Mouse (Mus musculus) thymus, postnatal 0 days (tissue): ENCODE data around the gene Hist1h3d. TPM values are rescaled to one million over a fixed set of nuclear protein-coding genes. Genes with fewer than 3 reads are reported as not detected.
A peak's percentile ranks its signal among the peaks of the same experiment; 100 is the strongest.

Experiments
- DNase-seq: peaks from one replicate; pipeline ENCODE4 v3.0.0-alpha.2; 2015; ENCODE audit warnings: low spot score
- polyA plus RNA-seq: library from polyadenylated mRNA; unstranded; fragments of >200 nt; fragmentation: Nextera tagmentation; extraction: Ambion mirVana; gene quantifications from 2 replicates; pipeline ENCODE4 v1.2.1, GENCODE M21; 2015

The Hist1h3d gene
- polyA plus RNA-seq, 1 experiment from 2014 or later = 13.3 TPM

DNA sequence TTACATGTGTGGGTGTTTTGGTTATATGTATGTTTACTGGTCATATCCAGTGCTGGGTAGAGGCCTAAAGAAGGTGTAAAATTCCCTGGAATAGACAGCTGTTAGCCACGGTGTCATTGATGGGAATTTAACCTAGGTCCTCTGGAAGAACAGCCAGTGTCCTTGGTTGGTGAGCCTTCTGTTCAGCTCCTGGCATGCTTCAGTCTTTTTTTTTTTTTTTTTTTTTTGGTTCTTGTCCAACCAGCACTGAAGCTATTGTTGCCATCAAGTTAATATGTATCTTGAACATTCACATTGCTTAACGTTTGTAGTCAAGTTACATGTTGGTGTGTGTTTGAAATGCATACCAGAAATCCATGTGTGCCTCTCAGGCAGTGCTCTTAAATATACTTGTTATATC lies 11.1 kb upstream of the Hist1h3d start:
- no peak for DNase-seq

DNA sequence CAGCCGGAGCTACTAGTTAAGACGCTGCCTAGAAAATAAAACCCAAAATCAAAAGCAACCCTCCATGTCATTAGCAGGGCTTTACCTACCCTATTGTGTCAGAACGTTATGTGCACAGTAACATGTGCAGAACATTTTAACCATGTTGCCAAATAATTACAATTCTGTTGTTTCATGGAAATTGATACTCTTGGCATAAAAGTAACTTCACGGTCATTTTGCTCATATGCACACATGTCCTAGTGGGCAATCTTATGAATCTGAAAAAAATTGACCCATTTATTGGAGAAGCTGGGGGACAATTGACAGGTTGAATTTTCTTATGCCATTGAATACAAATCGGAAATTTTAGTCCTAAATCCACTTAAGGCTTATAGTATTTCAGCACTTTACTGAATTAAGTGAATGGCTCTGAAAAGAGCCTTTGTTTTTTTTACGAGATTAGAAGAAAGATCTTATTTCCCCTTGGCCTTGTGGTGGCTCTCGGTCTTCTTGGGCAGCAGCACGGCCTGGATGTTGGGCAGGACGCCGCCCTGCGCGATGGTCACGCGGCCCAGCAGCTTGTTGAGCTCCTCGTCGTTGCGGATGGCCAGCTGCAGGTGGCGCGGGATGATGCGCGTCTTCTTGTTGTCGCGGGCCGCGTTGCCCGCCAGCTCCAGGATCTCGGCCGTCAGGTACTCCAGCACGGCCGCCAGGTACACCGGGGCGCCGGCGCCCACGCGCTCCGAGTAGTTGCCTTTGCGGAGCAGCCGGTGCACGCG lies 5.1 kb upstream of the Hist1h3d start:
- DNase-seq = peak; percentile 44

DNA sequence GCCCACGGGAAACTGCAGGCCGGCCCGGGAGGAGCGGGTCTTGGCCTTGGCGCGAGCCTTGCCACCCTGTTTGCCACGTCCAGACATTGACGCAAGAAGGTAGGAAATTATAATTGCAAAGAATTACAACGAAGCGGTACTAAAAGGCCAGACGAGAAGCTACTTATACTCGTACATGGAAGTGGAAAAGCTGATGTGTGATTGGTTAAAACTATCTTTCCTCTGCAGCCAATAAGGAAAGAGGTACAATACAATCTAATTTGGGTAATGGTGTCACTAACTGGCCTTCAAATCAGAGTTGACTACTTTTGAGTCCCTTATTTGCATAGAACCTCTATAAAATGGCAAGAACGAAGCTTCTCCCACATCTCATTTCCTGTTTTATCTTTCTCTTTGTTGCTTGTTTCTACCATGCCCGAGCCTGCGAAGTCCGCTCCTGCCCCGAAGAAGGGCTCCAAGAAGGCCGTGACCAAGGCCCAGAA lies 4.5 kb upstream of the Hist1h3d start, which contains the start of the genes Hist1h2ae and Hist1h2bg:
Gene Hist1h2ae, minus strand, starts transcription at position 199 of the 482 bp plus-strand sequence.
Gene Hist1h2bg, plus strand, starts transcription at position 375 of the 482 bp plus-strand sequence.
- peak; percentile 94 for DNase-seq

DNA sequence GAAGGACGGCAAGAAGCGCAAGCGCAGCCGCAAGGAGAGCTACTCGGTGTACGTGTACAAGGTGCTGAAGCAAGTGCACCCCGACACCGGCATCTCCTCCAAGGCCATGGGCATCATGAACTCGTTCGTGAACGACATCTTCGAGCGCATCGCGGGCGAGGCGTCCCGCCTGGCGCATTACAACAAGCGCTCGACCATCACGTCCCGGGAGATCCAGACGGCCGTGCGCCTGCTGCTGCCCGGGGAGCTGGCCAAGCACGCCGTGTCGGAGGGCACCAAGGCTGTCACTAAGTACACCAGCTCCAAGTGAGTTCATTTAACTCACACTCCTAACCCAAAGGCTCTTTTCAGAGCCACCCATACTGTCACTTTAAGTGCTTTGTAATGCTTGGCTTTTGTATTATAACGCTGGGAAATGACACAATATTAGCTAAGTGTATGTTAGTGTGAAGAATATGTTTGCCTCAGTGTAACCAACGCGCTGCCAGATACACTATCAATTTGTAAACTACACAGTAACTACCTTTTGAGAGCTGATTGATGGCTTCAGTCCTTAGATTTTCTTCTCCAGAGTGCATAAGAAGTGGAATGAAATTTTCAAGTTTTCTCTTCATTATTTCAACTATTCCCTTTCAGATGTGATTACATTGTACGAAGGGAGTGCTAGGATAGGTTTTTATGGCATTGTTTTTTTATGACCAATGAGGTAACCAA lies 3.9 kb upstream of the Hist1h3d start:
- peak; percentile 56 for DNase-seq

DNA sequence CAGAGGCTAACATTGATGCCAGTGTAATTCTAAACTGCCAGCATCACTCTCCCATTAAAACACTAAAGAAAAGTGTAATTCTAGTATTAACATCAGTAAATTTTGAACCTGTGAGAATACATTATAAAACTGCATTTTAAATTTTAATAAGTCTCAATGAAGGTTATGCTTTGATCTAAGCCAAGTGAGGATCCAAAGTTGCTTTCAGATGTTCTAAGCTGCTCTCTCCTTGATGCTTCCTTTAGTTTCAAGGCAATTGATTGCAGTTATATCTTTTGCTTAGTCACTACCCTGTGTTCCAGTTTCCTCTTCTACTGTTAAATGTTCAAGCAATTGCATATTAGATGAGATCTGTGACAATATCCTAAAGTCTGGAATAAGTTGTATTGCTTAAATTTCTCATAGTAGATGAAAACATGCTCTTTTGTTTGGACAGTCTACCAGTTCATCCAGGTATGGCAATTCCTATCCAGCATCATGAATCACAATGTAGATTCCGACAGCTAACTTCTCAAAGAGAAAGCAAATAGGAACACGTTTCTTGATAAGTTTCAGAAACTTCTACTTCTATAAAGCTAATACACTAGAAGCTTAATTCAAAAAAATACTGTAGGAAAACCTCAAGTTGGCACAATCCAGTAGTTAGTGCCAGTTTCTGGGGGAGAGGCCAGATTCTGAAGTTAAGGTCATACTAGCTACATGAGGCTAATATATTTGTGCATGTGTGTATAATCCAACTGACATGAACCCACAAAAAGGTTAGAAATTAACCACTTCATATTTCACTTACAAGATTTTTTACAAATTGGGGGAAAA lies 3.1 kb upstream of the Hist1h3d start:
- DNase-seq = peak; percentile 51

DNA sequence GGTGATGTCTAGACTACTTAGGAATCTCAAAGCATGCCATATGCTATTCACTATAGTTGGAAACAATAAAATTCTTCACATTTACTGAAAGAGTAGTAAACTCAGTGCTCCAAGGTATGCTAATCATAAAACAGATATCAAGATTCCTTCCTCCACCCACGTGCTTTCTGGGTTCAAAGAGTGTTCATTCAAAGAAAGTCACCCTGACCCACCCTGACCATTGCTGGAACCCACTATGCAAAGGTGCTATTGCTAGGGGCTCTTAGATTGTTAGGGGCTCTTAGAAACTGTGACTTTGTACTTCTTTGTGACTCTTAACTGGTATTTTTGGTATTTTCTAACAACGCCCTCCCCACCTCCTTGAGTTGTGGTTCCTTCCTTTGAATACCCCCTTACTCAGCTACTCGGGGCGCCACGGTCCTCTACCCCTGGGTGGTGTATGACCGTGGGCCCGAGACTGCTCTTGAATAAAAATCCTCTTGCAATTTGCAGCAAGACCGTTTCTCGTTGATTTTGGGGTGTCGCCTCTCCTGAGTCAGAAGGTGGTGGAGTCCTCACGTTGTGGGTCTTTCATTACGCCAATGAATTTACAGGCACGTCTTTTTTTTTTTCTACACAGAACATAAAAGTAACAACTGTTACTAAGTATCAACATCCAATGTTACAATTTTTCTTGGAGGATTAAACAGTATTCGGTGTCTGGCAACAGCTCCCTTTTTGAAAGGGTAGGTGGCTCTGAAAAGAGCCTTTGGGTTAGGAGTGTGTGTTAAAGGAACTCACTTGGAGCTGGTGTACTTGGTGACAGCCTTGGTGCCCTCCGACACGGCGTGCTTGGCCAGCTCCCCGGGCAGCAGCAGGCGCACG lies 2.3 kb upstream of the Hist1h3d start:
- DNase-seq = peak; percentile 51

DNA sequence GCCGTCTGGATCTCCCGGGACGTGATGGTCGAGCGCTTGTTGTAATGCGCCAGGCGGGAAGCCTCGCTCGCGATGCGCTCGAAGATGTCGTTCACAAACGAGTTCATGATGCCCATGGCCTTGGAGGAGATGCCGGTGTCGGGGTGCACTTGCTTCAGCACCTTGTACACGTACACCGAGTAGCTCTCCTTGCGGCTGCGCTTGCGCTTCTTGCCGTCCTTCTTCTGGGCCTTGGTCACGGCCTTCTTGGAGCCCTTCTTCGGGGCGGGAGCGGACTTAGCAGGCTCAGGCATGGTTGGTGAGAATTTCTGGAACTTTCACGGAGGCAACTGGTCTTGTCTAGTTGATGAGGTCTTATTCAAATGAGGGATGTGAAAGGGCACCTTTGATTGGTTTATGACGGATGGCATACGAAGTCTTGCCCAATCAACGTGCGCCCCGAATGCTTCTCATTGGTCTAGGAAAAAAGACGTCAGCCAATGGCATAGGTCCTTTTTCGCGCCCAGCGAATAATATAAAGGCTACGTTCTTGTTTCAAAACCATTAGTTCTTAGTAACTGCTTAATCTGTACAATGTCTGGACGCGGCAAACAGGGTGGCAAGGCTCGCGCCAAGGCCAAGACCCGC lies 1.6 kb upstream of the Hist1h3d start, which contains the start of the genes Hist1h2bf and Hist1h2ad:
Gene Hist1h2bf, minus strand, starts transcription at position 299 of the 627 bp plus-strand sequence.
Gene Hist1h2ad, plus strand, starts transcription at position 484 of the 627 bp plus-strand sequence.
- peak; percentile 98 for DNase-seq

DNA sequence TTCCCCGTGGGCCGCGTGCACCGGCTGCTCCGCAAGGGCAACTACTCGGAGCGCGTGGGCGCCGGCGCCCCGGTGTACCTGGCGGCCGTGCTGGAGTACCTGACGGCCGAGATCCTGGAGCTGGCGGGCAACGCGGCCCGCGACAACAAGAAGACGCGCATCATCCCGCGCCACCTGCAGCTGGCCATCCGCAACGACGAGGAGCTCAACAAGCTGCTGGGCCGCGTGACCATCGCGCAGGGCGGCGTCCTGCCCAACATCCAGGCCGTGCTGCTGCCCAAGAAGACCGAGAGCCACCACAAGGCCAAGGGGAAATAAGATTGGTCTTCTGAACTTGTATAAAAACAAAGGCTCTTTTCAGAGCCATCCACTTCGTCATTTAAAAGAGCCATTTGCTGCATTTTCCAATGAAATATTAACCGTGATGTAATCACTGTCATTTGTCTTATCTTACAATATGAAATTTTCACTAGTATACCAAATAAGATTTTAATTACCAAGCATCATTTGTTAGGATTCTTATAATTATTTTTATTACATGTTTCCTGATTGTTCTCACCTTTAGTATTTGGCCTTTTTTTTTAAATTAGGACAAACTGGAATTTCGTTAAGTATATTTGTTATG lies 905 bp upstream of the Hist1h3d start:
- peak; percentile 30 for DNase-seq

DNA sequence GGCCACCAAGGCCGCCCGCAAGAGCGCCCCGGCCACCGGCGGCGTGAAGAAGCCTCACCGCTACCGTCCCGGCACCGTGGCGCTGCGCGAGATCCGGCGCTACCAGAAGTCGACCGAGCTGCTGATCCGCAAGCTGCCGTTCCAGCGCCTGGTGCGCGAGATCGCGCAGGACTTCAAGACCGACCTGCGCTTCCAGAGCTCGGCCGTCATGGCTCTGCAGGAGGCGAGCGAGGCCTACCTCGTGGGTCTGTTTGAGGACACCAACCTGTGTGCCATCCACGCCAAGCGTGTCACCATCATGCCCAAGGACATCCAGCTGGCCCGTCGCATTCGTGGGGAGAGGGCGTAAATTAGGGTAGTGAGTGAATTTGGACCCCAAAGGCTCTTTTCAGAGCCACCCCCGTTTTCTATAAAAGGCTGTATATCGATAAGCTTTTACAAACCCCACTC lies 326 bp downstream of the Hist1h3d start:
- DNase-seq = peak; percentile 35

DNA sequence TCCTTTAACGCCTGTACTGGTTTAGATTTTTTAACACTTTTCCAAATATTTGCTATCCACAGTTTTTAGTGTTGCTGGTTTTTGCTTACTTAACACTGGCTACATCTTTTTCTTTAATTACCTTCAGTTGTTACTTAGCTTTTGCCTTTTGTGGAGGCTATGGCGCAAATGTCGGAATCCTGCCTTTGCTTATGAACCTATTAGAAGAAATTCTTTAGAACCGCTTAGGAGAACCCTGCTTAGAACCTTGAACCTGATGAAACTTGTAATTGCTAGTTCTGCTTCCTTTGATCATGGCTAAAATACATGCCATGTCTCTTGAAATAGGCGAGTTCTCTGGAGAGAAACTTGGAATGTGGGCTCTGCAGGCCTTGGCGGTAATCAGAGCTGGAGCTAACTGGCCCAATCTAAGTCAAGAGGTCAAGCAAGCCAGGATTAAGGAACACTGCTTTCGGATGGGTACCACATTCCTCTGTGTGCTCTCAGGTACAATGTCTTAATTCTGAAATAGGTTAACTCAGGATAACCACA lies 853 bp downstream of the Hist1h3d start:
- peak; percentile 24 for DNase-seq

DNA sequence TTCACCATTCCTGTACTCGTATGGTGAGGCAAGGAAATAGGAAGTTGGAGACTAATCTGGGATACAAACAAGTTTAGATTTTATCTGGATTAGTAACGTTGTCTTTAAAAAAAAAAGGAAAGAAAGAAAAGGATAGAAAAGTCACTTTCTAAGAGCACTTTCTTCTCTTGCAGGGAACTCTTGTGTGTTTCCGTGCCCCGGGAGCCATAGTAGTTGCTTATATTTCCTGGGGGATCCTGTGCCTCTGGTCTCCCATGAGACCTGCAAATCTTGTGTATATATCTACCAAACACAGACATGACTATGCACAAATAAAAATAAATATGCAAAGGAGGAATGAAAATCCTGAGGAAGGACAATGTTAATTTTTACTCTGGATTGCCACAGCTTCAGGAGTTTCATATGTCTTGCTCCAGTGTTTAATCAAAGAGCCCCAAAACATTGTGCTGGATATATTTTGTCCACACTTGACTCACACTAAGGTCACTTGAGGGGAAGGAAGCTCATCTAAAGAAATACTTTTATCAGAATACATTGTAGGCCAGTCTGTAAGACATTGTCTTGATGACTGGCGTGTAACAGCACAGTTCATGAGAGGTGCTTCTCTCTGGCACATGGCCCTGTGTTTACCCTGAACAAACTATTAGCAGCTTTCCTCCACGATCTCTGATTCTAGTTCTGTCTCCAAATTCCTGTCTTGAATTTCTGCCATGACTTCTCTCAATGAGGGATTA lies 1.5 kb downstream of the Hist1h3d start:
- no peak for DNase-seq

DNA sequence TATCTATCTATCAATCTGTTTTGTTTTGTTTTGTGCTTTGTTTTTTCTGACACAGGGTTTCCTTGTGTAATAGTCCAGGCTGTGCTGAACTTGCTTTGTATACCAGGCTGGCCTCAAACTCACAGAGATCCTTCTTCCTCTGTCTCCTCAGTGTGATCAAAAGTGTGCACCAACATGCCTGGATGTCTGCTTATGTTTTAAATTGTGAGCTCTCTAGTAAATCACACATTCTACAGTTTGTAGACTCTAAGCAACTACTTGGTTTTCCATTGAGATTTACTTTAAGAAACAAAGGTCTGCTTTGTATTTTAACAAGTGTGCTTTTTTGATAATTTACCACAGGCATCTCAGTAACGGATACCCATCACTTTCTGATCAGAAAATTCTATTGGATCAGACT lies 2.3 kb downstream of the Hist1h3d start:
- DNase-seq = no peak

DNA sequence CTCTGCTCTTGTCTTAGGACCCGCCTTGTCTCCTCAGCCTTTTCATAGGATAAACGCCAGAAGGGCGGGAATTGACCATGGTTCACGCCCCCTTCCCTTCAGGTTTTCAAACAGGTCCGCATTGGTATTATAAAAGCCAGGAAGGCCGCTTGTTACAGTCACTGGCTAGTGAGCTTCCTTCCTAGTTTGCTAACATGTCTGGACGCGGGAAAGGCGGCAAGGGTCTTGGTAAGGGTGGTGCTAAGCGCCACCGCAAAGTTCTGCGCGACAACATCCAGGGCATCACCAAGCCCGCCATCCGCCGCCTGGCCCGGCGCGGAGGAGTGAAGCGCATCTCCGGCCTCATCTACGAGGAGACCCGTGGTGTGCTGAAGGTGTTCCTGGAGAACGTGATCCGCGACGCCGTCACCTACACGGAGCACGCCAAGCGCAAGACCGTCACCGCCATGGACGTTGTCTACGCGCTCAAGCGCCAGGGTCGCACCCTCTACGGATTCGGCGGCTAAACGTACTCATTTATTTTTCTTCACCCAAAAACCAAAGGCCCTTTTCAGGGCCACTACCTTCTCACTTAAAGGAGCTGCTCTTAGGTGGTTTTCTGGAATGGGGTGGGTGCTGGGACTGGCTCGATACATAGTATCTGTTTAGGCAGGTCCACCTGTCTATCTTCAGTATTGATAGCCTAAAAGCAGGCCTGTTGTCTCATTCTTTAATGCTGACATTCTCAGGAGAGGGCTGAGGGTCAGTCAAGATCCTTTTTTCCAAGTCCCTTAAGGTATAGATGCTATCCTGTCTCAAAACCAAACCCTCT lies 6.0 kb downstream of the Hist1h3d start, which contains the start of gene Hist1h4d:
Gene Hist1h4d, plus strand, starts transcription at position 191 of the 811 bp plus-strand sequence.
- DNase-seq = peak; percentile 98

DNA sequence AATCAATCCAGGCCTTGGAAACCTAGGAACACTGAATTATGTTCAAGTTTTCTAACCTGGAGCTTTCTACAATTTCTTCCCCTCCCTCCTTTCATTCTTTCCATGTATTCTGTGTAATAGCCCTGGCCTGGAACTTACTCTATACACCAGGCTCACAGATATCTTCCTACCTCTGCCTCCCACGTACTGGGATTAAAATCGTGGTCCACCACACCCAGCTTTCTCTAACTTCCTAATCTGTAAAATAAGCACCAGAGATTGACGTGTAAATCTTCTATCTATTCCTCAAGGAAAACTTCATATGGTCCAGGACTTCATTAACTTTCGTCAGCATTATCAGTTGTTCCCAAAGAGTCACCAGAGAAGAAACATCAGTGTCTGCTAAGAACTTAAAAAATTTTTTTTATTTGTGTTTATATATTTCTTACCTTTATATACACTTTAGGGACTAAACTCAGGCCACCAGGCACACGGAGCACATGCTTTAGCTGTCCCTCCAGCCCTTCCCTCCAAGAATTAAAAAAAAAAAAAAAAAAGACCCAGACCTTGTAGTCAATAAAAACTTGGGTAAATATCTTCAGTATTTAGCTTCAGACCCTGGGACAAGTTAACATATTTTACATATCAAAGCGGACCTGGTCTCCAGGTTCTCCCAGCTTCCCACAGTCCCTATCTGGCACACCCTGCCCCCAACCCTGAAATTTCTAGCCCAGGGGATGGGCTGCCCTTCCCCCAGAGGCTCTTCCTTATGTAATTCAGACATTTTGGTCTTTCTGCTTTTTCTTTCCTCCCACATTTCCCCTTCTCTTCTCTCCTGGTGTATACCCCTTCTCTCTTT lies 6.9 kb downstream of the Hist1h3d start:
- DNase-seq = peak; percentile 29

DNA sequence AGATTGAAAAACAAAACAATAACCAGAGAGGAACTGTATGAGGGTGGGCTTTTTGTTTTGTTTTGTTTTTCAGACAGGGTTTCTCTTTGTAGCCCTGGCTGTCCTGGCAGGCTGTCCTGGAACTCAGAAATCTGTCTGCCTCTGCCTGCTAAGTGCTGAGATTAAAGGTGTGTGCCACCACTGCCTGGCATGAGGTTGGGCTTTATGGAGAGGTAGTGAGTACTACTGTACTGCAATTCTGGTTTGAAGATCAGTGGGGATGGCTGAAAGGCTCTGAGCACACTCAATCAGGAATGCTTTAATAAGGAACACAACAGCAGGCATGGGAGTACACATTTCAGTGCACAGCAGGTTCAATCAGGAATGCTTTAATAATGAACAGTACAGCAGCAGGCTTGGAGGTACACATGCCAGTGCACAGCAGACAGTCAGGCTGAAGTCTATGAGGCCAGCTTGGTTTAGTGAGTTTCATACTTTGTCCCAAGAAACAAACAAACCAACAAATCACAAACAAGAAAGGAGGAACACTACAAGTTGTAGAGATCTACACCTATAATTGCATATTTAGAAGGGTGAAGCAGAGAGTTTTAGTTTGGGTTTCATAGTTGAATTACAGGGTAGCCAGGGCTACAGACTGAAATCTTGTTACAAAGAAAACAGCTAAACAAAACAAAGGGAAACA lies 8.0 kb downstream of the Hist1h3d start:
- DNase-seq = peak; percentile 19

DNA sequence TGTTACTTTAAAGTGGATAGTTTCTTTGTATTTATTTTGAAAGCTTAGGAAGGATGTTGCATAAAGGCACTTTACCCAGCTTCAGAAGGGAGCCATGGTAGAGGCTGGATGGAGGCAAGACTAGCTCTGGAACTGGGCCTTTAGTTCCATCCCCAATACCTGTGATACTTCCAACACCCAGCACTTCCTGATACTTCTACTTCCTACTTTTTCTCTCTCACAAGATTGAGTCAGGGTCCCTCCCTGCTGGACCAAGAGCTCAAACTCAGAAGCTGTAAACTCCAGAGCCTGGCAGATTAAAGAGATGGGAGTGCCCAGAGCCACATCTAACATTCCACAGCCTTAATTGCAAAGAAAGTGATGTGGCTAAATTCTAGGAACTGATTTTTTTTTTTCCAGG lies 8.8 kb downstream of the Hist1h3d start:
- DNase-seq = peak; percentile 41
